Mouse (Mus musculus): Measurements from ENCODE around the gene Gm15737. TPM values are rescaled to one million over a fixed set of nuclear protein-coding genes. Genes with fewer than 3 reads are reported as not detected.

Gene Gm15737
- polyA plus RNA-seq, 2 experiments from 2014 or later: not detected

DNA sequence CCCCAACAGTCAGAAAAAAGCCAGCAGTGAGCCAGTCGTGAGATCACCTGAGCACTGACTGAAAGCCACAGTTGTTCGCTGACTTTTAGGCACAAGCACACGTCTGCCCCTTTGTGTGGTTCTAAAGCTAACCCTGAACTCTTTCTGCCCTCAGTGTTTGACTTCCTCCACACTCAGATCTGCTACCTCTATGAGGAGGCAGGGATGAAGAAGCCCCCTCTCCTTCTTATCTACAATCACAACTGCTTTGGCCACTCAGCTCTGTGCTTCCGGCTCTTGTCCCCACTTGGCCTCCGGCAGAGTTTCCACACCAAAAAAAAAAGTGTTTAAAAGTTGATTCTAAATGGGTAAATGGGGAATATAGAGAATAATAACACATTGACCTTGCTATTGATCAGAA, 7.0 kb downstream of the Gm15737 start:
- ATAC-seq: no peak

DNA sequence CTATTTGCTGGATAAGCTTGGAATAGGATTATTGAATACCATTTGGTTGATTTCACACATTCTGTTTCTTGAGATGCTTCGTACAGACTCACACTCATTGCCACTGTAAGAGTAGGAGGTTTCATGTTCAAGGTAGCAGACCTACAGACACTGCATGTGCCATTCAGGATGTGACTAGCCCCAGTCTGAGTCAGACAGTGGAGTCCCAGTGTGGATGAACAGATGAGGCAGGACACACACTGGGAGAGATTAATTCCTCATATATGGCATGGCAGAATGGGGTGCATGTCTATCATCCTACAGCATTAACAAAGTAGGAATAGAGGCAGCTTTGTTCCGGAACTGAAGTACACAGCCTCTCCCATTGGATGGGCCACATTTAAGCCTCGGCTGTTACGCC, 8.1 kb downstream of the Gm15737 start:
- no peak for ATAC-seq

DNA sequence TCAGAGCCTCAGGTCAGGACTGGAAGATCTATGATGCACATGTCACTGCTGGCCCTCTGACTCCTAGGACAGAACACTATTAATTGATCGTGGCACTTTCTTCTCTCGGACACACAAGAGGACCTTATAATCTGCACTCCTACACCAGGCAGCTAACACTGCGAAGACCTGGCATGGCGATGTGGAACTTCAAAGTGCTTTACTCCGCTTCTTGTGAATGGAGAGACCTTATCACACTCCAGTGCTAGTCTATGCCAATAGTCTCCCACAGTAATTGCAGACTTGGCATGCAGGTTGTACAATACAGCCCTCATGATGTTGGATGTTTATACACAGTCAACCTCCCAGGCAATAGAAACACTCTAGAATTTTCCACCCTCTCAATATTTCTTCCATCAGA, 9.6 kb downstream of the Gm15737 start:
- ATAC-seq: no peak

DNA sequence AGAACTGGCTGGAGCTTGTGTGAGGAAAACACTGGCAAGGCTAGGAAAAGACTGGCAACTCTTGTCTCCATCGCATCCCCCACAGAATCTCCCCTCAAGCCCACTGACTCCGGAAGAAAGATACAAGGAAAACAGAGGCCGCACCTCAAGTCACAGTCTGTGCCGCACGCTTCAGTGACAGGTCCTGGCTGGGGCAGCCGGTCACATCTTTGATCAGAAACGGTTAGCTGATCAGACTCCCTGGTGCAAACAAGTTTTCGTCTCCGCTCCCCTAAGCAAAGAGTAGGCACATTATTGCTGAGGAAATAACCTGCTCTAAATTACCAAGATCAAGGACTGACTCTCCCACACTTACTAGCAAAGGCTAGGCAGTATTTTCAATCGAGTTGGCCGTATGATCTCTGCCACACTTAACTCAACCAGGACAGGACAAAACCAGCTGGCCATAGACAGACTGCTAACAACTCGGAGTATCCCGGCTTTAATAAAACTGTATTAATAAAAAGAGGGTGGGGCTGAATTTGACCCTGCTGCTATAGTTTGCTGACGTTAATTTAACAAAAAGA, 10.6 kb downstream of the Gm15737 start:
- ATAC-seq: no peak

DNA sequence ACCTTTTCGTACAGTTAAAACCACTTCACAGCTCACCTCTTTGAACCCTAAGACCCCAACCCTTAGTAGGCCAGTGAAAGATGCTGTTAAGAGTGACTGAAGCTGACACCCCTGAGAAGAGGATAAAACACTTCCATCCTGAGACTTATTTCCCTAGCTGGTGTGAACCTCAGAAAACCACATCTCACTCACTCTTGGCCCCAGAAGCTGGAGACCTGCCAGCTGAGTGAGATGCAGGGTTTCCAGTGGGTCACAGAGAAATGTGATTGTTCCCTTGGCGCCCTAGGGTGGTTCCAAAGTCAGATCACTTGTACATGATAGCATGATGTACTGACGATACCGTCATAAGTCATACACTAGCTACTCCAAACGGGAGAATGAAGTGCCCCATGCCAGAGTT, 13.3 kb downstream of the Gm15737 start:
- no peak for ATAC-seq

DNA sequence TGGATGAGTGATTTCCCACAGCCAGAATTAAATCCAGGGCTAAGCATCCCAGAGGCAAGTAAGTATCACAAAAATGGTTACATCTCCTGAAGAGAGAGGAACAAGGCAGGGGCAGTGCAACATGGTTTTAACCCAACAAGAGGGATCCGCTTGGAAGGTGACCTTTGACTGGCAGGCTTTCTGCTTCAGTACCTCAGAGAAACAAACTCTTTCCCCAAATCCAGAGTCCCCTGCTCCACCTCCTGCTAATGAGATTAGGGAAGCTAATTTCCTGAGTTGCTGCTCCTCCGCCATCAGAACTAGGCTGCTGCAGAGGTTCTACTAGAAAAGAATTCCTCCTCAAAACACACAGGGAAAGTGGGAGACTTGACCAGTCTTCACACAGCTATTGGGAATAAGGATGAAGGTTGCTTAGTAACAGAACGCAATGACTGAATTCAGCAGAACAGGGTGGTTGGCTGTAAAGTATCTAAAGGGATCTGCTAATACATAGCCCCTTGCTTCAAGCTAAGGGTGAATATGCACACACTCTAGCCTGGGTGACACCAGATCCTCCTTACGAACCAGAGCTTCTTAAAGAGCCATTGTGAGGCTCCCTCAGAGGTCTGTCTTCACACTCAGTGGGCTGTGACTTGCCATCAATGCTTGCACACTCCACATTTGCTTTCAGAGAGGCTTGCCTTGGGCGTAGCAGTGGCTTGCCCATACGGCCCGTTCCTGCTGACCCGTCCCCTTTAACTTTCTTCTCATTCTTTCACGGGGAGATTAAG, 14.2 kb downstream of the Gm15737 start:
- no peak for ATAC-seq

DNA sequence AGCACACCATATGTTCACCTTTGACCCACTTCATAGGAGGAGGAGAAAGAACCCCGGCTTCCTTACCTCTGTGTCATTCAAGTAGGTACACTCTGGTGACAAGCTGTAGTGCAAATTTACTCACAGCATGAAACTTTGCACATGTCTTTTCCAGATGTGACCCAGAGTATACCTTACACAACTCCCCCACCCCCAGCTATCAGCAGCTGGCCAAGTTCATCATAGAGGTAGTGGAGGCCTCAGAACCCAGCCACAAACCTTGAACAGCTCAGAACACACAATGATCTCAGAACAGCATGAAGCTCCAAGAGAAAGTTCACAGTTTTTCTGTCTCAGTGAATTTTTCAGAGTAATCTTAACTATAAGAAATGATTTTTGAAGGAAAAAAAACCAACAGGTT, 22.4 kb downstream of the Gm15737 start:
- ATAC-seq: no peak

DNA sequence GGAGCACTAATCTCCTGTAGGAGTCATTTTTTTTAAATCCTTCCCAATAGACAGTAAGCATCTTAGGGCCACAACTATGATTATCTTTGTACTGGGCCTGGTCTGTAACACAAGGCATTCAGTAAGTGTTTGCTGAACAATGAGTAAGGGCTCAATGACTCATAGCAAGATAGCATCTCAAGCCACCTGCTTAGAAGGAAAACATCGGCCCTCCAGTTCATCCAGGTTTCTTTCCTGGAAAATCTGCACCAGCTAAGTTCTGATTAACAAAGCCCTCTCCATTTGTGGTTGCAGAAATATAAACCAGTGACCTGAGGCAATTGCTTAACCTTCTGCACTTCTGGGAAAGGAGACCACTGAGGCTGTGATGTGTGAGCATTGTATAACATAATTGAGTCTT, 34.9 kb downstream of the Gm15737 start:
- ATAC-seq: no peak

DNA sequence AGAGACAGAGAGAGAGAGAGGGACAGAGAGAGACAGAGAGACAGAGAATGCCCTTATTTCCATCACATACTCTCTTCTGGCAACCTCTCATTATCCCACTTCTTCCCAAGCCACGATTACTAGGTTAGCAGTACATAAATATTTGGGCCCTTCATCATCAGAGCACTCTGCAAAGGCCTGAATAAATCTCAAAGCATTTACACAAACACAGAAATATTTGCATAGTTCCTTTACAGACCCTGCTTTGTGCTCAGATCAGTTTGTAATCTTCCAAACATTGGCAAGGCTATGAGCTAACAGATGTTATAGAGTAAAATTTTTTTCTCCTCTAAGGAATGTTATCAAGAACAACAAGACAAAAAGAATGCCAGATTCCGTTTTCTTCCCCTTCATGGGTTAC, 35.3 kb downstream of the Gm15737 start:
- ATAC-seq: no peak

DNA sequence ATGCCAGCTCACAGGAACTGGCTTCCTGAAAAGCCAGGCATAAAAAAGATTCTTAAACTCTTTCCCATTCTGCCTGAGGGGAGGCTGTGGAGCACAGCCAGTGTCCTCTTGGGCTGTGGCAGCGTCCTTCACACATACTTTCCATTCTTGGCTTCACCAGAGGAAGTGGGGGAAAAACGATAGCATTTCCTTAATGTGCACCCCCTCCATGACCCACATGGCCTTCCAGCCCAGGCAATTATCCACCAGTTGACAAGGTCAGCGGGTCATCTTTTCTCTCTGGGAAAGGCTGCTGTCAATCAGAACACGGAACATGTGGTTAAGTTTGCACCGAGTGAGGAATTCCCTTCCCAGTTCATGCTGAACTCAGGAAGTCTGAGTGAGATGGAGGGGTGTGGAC, 36.8 kb downstream of the Gm15737 start:
- ATAC-seq: no peak

DNA sequence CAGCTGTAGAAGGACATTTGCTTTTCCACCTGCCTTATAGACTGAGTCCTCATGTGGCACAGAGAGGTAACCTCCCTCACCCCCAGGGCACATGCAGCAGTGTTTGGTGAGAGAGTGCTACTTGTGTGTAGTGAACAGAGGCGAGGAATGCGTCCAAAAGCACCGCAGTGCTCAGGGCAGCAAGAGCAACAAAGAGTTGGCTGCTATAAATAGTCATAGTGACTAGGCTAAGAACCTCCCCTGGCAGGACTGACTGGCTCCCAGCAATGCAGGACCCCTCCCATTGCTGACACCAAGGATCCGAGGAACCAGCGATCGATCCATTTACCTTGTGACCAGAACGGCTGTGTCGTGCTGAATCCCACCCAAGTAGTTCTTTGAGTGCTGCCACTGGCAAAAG, 40.2 kb downstream of the Gm15737 start:
- ATAC-seq: no peak

DNA sequence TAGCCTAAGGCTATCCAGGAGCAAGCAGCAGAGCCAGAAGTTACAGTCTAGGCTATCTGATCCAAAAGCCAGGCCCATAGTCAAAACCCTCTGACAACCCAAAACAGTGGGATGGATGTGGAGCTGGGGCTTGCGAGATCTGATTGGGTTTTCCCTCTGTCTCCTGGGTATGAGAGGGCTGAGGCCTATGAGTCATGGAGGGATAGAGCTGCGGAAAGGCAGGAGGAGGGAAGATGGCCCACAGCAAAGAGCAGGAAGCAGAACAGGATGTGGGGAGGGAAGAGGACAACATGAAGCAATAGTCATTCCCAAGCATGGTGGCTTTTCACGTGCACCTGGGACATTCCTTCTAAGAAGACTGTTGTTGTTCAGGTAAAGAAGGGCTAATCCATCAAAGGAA, 41.5 kb downstream of the Gm15737 start:
- ATAC-seq: no peak

DNA sequence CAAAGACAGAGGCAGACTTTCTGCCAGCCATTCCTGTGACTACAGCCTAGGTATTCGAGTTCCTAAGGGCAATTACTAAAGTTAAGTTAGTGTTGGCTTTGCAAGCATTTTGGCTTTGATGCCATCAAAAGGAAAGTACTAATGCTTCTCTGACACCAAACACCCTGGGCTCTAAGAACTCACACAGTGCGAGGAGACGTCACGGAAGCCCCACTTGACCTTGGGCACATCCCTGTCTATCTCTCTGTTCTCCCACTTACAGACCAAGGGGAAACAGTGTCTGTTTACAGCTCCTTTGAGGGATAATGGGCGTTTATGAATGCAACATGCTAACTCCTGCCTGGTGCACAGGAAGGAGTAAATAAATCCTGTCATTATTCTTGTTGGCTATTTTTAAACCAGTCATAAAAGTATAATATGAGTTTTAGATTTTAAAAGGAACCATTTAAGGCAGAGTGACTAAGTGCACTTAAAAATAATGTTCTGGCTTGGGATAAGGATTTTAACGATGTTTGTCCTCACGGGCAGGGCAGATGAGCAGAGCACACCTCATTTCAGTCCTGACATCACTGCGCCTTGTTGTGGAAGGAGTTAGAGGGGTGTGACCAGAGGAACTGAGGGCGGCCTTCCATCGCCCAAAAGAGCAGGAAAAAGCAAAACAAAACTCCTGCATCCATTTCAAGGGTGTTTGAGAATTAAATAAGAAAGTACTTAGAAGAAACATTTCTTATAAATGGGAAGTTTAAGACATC, 52.0 kb downstream of the Gm15737 start:
- no peak for ATAC-seq

DNA sequence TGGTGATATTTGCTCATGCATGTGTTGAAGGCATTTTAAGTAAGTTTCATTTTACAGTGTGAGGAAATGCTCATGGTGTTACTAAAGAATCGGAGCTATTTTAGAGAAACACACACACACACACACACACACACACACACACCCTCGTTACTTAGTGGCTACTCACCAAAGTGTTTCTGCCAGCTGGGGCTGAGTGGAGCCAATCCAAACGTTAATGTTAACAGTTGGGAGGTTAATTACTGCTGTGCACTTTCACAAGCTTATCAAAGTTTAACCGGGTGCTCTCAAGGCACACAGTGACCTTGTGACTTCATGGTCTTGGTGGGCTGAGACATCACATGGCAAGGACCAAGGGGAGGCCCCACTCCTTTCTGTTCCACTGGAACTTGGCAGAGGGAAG, 52.7 kb downstream of the Gm15737 start:
- ATAC-seq: no peak

DNA sequence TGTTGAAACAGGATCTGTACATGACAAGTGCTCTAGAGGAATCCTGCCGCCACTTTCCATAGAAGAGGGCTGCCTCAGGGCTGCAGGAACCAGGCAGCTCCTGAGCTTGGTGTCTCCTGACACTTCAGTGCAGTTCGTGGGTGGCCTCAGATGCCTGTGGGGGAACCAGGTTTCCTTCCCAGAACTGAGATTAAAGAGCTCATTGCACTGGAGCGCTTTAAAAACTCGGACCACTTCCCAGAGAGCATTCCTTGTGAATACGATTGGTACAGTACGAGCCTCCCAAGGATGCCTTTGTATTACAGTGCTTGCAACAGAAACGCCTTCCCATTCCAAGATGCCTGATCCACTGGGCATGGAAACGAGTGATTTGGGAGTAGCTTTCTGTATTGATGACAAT, 55.4 kb downstream of the Gm15737 start:
- ATAC-seq: no peak

DNA sequence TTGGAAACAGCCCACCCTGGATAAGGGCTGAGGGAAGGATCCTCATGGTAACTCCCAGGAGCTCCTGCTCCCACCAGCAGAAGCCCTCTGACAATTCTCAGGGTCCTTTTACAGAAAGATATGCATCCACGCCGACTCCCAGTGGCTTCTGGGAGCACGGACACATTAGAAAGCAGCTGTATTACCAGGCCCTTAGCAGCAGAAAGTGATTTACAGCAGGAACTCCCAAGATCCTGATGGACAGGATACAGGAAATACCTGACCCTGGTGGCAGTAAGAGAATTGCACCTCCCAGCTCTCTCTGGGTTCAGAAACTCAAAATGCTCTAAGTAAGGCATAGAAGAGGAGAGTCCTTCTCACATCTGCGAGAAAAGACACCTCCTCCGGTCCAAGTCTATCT, 59.1 kb downstream of the Gm15737 start:
- ATAC-seq: no peak

Other genes with a start within 250 kb of the Gm15737 start
- gene Prickle2, start 163.2 kb upstream of the Gm15737 start, polyA plus RNA-seq (2017; shearing (Covaris generic)): under 1 TPM in 1 of 2 experiments, not detected in 1; 0.17 TPM
- gene A730049H05Rik, start 52.9 kb upstream of the Gm15737 start, polyA plus RNA-seq (2017; shearing (Covaris generic)): not detected
- gene Adamts9, start 74.1 kb downstream of the Gm15737 start, polyA plus RNA-seq (2017; shearing (Covaris generic)): under 1 TPM in 1 of 2 experiments, not detected in 1; 0.24 TPM